Comparison of ENCODE assay signal across 16 mouse cellular contexts in the genomic region with DNA sequence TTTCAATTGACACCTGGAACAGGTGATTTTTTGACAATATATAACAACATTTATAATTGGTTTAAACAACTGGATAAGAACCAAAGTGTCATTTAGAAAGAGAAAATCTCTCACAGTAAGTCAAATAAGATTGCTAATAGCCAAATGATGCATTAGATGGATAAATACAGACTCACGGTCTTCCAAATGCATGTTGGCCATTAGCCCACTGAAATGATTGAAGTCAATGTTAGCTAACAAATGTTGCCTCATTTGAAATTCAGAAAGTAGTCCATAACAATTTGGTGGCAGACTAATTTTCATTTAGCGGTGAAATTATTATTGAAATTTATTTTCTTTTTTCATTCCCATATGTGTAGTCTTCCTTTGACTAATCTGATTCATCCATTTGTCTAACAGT.
"Had no signal": no experiment of that assay in that cellular context is flagged by ENCODE, and none has a peak within 500 bp of the region (broad histone marks: within the 10 kb centered on the region; RNA-seq: fewer than 3 reads in every experiment).

No protein-coding gene starts in this region.

- H3K4me3 ChIP-seq: neural tube, embryonic 13.5 days; neural tube, embryonic 15.5 days; stomach, embryonic 15.5 days had no signal

- H3K36me3 ChIP-seq: neural tube, embryonic 13.5 days; neural tube, embryonic 15.5 days; stomach, embryonic 15.5 days had no signal

- H3K9me3 ChIP-seq: neural tube, embryonic 13.5 days; neural tube, embryonic 15.5 days; stomach, embryonic 15.5 days had no signal

- H3K4me1 ChIP-seq: neural tube, embryonic 13.5 days; neural tube, embryonic 15.5 days; stomach, embryonic 15.5 days had no signal

- H3K27me3 ChIP-seq: neural tube, embryonic 13.5 days; neural tube, embryonic 15.5 days; stomach, embryonic 15.5 days had no signal

- DNase-seq: retina, postnatal 1 day; right cerebral cortex, adult 18-20 months; right cerebral cortex, postnatal 14 days; right cerebral cortex, postnatal 25 days; right cerebral cortex, postnatal 4 days; spleen, adult 18-20 months; thymus, adult 18-20 months; thymus, adult 2 months; thymus, postnatal 14 days; thymus, postnatal 25 days; thymus, postnatal 36 days; thymus, postnatal 4 days had no signal

- H3K27ac ChIP-seq: neural tube, embryonic 13.5 days; neural tube, embryonic 15.5 days; stomach, embryonic 15.5 days; stomach, postnatal 0 days had no signal

- H3K9ac ChIP-seq: neural tube, embryonic 13.5 days; neural tube, embryonic 15.5 days; stomach, embryonic 15.5 days had no signal

- H3K4me2 ChIP-seq: neural tube, embryonic 13.5 days; neural tube, embryonic 15.5 days; stomach, embryonic 15.5 days had no signal
